Mouse (Mus musculus) ES-E14 (cell line): ENCODE data around the gene Egfem1. TPM values are rescaled to one million over a fixed set of nuclear protein-coding genes. Genes with fewer than 3 reads are reported as not detected.

Source experiments
- DNase-seq: peaks from one replicate; pipeline ENCODE4 v3.0.0-alpha.2; 2013; ENCODE audit warnings: low read depth, low spot score
- H3K27ac ChIP-seq: 2 replicates; pipeline ENCODE4 v1.5.1; 2012; ENCODE audit warnings: low read depth, mild to moderate bottlenecking, low read length, moderate library complexity, mixed read lengths; ENCODE audit not compliant: poor library complexity, insufficient read depth, severe bottlenecking
- H3K36me3 ChIP-seq: 2 replicates; pipeline ENCODE4 v1.6.1; 2012; ENCODE audit warnings: mild to moderate bottlenecking, low read length, moderate library complexity, mixed read lengths; ENCODE audit not compliant: control insufficient read depth, poor library complexity, insufficient read depth, severe bottlenecking
- H3K4me1 ChIP-seq, 2 experiments: fragments of 150-350 bp in 1 of 2; sonication (generic) in 1 of 2; 2 replicates each; pipeline ENCODE4 v1.6.1; 2012; ENCODE audit warnings: low read length in 2 of 2, mild to moderate bottlenecking in 1 of 2, mixed read lengths in 1 of 2; ENCODE audit not compliant: control insufficient read depth in 2 of 2, insufficient read depth in 2 of 2, poor library complexity in 1 of 2
- H3K4me3 ChIP-seq, 2 experiments: fragments of 150-350 bp in 1 of 2; sonication (generic) in 1 of 2; 2 replicates each; pipeline ENCODE4 v1.5.1; 2012; ENCODE audit warnings: low read length in 2 of 2, low read depth in 1 of 2, mild to moderate bottlenecking in 1 of 2, mixed read lengths in 1 of 2; ENCODE audit not compliant: insufficient read depth in 1 of 2, poor library complexity in 1 of 2, severe bottlenecking in 1 of 2
- H3K9ac ChIP-seq: 2 replicates; pipeline ENCODE4 v1.6.1; 2012; ENCODE audit warnings: low read depth, mild to moderate bottlenecking, low read length, mixed read lengths; ENCODE audit not compliant: poor library complexity, insufficient read depth, severe bottlenecking
- H3K9me3 ChIP-seq: fragments of 150-350 bp; sonication (generic); 2 replicates; pipeline ENCODE4 v1.6.1; 2012; ENCODE audit warnings: low read depth, mild to moderate bottlenecking, low read length; ENCODE audit not compliant: control insufficient read depth, insufficient read depth
- CHD2 ChIP-seq: IDR thresholded peaks from 2 replicates; pipeline ENCODE4 v1.6.1; 2014; ENCODE audit warnings: mild to moderate bottlenecking, low read depth, low read length, inconsistent platforms
- HCFC1 ChIP-seq: IDR thresholded peaks from 2 replicates; pipeline ENCODE4 v1.6.1; 2012; ENCODE audit warnings: low read length, inconsistent platforms, borderline replicate concordance; ENCODE audit not compliant: insufficient read depth
- MAFK ChIP-seq: IDR thresholded peaks from 2 replicates; pipeline ENCODE4 v1.6.1; 2014; ENCODE audit warnings: mild to moderate bottlenecking, low read depth, low read length, inconsistent platforms; ENCODE audit not compliant: insufficient read depth
- ZC3H11A ChIP-seq: IDR thresholded peaks from 2 replicates; pipeline ENCODE4 v1.6.1; 2012; ENCODE audit warnings: low read depth, mild to moderate bottlenecking, inconsistent platforms, low read length, borderline replicate concordance
- ZNF384 ChIP-seq: IDR thresholded peaks from 2 replicates; pipeline ENCODE4 v1.6.1; 2012; ENCODE audit warnings: low read depth, low read length, inconsistent platforms
- in situ Hi-C, 2 experiments: fragments of 600-800 bp; cut with MboI; formaldehyde crosslinking; loops; one replicate each; pipeline ENCODE4 v1.15.1; 2025; ENCODE audit warnings: low sequenced_read_pairs in 2 of 2, inconsistent platforms in 1 of 2; ENCODE audit not compliant: unreplicated experiment in 2 of 2
- total RNA-seq: library from RNA; depleted of rRNA; stranded (reverse); fragments of 300-350 nt; gene quantifications from 2 replicates; pipeline ENCODE4 v1.2.3, GENCODE M21; 2012

The Egfem1 gene
- total RNA-seq, 1 experiment, result 0.18 TPM

GRCm38 (mm10) chr3:29136065-29136955 lies 54.5 kb downstream of the Egfem1 start:
- Histone ChIP-seq H3K27ac (no peak overlapping the region), H3K4me1 (peaks cover 3 to 19% of the 10 kb centered on the region in 2 experiments), H3K9me3 (no peaks in the 10 kb centered on the region), H3K9ac (no peak overlapping the region), H3K4me3 (no peak overlapping the region), H3K36me3 (no peaks in the 10 kb centered on the region)
- DNase-seq, result peak; percentile 33
- TF ChIP-seq MAFK (no peak), ZNF384 (no peak), HCFC1 (no peak), CHD2 (no peak), ZC3H11A (no peak)
- in situ Hi-C loops, result no loop called here

GRCm38 (mm10) chr3:29168401-29168800 lies 86.6 kb downstream of the Egfem1 start:
- Histone ChIP-seq H3K27ac (no peak overlapping the region), H3K4me3 (no peak overlapping the region), H3K36me3 (no peaks in the 10 kb centered on the region), H3K4me1 (no peaks in the 10 kb centered on the region), H3K9me3 (no peaks in the 10 kb centered on the region), H3K9ac (no peak overlapping the region)
- in situ Hi-C loops, result no loop called here
- DNase-seq, result no peak
- TF ChIP-seq ZNF384 (no peak), CHD2 (no peak), HCFC1 (no peak), MAFK (no peak), ZC3H11A (no peak)

GRCm38 (mm10) chr3:29169003-29169402 lies 87.2 kb downstream of the Egfem1 start:
- no peaks in the 10 kb centered on the region for H3K36me3 ChIP-seq
- H3K4me1 ChIP-seq, result no peaks in the 10 kb centered on the region
- in situ Hi-C loops, result no loop called here
- no peak for TF ChIP-seq HCFC1
- no peak for TF ChIP-seq MAFK
- no peak for TF ChIP-seq CHD2
- TF ChIP-seq ZNF384, result no peak
- no peak for TF ChIP-seq ZC3H11A
- H3K9ac ChIP-seq, result no peak overlapping the region
- no peaks in the 10 kb centered on the region for H3K9me3 ChIP-seq
- H3K27ac ChIP-seq, result no peak overlapping the region
- no peak overlapping the region for H3K4me3 ChIP-seq
- no peak for DNase-seq

GRCm38 (mm10) chr3:29176991-29177390 lies 95.2 kb downstream of the Egfem1 start:
- Histone ChIP-seq H3K4me1 (no peaks in the 10 kb centered on the region), H3K36me3 (no peaks in the 10 kb centered on the region), H3K9me3 (no peaks in the 10 kb centered on the region), H3K4me3 (no peak overlapping the region), H3K9ac (no peak overlapping the region), H3K27ac (no peak overlapping the region)
- DNase-seq, result no peak
- in situ Hi-C loops, result no loop called here
- TF ChIP-seq HCFC1 (no peak), MAFK (no peak), ZNF384 (no peak), CHD2 (no peak), ZC3H11A (no peak)
